Mouse (Mus musculus): ENCODE results near the gene Elk4.
A peak's percentile ranks its signal among the peaks of the same experiment; 100 is the strongest.

The Elk4 gene

DNA sequence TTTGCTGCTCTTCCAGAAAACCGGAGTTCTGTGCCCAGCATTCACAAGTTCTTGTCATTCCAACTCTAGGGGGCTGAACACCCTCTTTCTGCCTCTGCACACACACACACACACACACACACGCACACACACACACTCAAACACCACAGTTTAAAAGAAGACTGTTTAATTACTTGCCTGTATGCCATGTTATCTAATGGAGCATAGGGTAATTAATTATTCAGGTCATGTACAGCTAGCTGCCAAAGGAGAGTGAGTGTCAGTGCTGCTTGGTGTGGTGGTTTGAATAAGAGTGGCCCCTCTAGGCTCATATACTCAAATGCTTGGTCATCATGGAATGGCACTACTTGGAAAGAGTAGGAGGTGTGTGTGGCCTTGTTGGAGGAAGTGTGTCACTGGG is 23.6 kb upstream of the Elk4 start:
- no peak for DNase-seq (ENCODE audit: low read depth, low spot score)

DNA sequence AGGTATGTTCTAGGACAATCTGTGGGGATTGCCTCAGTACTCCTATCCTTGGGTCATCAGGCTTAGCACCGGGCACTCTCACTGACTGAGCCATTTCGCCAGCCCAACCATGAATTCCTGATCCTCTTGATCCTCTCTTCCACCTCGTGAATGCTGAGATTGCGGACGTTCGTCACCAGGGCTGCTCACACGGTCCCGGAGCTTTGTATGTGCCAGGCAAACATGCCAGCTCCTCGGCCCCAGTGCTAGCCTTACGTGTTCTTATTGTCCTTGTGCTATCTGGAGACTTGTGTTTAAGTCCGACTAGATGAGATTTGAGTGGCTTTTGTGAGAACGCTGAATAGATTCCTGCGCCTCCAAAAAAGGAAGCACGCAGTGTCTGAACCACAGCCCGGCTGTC is 20.0 kb upstream of the Elk4 start:
- no peak for DNase-seq (ENCODE audit: low read depth, low spot score)

DNA sequence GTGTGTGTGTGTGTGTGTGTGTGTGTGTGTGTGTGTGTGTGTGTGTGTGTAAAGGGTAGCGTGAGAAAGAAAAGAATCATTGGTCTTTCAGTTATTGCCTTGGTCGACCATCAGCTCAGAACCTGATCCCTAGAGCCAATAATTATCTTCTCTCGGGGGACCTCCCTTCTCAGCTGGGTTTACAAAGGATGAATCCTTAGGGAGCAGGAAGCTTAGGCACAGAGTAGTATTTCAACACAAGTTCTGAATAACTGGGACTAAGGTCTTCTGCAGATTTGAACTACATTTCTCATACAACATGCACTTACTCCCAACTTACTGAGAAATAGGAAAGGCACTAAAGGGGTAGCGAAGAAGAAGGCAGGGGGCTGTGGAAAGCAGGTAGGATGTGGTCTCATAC is 17.9 kb upstream of the Elk4 start:
- no peak for DNase-seq (ENCODE audit: low read depth, low spot score)

DNA sequence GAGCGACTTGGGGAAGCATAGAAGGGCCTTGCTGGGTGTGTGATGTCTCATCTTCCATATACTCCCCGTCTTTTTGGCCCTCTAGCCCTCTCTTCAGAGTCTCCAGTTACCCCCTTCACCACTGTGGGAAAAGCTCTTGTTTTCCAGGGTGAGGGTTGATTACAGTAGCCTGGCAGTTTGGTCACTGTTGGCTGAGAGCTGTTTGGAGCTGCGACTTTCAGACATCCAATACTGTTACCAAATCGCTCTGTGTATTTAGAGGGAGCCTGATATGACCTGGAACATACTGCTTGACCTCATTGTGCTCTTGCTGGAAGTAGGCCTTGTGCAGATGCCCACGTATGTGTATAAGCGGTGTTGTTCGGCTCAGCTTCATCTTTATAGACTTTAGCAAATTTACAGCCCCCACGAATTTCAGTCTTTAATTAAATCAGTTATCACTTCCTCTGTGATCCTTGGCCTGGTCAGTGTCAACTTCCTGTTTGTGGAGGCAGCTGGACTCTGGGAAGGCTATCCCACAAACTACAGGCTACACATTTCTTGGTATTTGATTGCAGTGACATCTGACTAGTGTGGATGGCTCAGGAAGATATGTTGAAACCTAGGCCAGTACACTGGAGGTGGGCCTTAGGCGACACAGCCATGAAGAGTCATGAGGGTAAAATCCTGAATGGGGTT is 17.2 kb upstream of the Elk4 start:
- no peak for DNase-seq (ENCODE audit: low read depth, low spot score)

DNA sequence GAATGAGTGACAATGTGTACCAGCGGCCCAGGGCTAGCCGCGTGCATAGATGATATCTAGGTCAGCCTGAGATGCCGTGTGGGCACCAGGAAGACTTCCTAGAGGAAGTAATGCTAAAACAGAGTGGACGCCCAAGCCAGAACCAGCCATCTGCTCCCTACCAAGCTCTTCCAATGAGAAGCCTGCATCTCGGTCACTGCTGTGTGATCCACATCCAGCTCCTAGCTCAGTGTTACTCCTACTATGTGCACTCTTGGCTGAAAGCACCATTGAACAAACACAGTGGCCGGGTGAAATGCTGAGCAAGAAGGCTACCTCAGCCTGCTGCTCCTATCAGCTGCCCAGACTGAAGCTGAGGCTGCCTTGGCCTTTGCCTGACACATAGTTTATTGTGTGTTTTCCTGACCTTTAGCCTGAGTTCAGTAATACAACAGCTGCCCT is 14.8 kb upstream of the Elk4 start:
- DNase-seq (ENCODE audit: low read depth, low spot score): no peak

DNA sequence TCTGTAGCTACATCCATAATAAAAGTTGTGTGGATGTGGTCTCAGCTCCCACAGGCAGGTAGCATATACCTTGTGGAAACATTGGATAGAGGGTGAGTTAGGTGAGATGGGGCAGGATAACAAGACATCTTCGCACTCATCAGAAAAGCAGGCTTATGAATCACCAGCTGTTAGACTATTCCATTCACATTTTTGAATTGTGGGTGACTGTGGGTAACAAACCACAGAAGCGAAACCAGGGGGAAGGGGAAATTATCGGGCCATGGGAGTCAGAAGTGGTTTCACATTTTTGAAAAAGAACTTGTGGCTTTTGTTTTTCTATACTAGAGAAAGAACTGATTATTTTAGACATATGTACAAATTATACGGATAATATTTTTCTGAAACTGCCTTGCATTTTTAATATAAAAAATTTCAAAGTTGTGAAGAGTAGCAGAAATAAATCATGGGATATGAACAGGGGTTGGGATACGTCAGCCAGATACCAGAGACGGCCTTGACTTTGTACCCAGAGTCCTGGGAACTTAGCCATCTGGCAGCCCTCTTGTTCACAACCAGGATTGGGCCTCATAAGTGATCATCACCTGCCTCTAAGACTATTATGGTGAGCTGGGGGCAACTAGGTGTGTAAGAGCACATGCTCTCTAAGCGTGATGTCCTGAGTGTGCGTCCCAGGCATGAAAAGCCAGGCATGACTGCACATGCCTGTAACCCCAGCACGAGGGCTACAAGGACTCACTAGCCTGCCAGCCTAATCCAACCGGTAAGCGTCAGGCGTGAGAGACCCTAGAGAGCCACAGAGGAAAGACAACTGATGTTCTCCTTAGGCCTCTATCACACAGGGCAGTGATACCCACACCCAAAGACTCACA is 14.0 kb upstream of the Elk4 start:
- DNase-seq (ENCODE audit: low read depth, low spot score): no peak

DNA sequence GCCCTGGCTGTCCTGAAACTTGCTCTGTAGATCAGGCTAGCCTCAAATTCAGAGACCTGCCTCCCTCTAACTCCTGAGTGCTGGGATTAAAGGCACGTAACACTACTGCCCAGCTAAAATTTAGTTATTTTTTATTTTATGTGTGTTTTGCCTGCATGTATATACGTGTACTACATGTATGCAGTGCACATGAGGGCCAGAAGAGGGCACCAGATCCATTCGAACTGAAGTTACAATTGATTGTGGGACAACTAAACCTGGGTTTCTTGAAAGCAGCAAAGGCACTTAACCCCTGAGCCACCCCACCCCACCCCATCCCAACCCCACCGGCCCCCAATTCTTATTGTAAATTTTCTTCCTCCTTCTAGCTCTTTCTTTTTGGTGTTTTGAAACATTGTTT is 12.3 kb upstream of the Elk4 start:
- DNase-seq (ENCODE audit: low read depth, low spot score): peak; percentile 77

DNA sequence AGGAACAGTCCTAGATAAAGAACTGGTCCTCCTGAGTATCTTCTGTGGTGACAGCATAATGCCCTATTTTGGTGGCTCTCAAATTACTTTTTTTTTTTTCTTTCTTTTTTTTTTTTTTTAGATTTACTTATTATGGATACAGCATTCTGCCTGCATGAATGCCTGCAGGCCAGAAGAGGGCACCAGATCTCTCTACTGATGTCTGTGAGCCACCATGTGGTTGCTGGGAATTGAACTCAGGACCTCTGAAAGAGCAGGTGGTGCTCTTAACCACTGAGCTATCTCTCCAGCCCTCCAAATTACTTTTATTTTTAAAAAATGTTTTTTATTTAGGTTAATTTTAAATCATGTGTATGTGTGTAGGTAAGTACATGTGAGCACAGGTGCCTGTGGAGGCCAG is 6.9 kb upstream of the Elk4 start:
- DNase-seq (ENCODE audit: low read depth, low spot score): peak; percentile 63

DNA sequence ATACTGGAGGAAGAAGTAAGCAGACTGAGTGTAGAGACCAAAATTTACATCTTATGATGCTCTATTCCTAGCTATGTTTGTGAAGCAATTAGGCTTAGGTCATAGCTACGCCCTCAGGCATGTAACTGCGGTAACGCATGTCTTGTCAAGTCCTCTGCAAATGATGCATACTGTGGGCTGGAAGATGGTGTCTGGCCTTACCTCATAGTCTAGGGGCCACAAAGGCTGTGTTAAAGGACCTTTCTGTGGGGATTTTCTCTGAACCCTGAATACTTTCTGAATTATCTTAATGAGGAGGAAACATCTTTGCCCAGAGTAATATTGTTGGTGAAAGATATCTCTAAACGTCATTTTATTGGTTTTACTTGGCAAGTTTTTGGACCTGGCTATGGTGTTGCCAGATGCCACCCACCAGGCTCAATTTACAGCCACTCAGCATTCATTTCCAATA is 5.5 kb upstream of the Elk4 start:
- DNase-seq (ENCODE audit: low read depth, low spot score): no peak

DNA sequence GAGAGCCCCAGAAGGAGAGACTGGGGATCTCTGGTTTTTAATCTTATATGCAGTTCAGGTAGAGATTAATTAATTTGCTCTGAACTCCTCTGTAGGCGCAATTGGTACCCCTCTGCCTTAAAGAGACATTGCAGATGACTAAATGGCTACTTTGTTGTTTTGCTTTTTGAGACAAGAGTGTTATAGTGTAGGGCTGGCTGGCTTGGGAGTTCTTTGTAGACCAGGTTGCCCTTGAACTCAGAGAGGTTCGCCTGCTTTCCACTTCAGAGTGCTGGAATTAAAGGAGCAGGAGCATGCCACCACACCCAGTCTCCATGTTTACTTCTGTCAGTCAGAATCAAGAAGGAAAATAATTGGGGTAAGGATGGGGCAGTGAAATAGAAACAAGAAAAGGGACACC is 4.3 kb upstream of the Elk4 start:
- no peak for DNase-seq (ENCODE audit: low read depth, low spot score)

DNA sequence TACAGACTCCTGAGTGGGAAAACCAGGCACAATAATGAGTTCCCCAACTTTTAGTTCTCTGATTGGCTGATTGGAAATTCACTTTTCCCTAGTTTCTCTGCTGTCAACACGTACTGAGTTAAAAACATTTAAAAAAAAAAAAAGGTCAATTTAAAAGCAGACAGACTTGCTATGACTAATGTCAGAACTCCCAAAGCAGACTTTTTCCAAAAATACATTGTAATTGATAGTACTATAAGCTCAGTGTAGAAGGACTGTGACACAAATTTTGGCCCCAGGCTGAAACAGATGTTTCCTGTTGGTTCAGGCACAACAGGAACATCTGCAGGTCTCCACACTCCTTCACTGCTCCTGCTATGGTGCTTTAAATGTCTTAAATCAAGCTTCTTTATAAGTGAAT is 3.6 kb upstream of the Elk4 start:
- DNase-seq (ENCODE audit: low read depth, low spot score): no peak

DNA sequence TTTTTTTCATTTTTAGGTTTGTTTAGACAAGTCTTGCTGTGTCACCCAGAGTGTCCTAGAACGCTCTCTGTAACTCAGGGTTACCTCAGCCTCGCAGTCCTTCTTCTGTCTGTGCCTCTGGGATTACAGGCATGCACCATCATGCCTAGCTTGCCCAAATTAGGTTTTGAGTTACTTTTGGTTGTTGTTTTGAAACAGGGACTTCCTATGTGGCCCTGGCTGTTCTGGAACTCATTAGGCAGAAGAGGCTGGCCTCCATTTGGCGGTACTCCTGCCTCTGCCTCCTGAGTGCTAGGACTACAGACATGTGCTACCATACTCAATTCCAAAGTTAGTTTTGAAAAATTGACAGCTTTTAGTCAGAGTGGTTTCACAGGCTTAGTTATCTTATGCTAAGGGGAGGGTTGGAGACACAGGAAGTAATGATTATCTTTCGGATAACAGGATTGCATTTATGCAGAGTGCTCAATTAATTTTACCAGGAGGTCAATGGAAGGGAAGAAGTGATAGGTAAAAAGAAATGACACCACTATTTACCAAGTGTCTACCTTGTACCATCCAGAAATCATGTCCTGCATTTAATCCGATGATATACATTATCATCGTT is 2.7 kb upstream of the Elk4 start:
- DNase-seq (ENCODE audit: low read depth, low spot score): no peak

DNA sequence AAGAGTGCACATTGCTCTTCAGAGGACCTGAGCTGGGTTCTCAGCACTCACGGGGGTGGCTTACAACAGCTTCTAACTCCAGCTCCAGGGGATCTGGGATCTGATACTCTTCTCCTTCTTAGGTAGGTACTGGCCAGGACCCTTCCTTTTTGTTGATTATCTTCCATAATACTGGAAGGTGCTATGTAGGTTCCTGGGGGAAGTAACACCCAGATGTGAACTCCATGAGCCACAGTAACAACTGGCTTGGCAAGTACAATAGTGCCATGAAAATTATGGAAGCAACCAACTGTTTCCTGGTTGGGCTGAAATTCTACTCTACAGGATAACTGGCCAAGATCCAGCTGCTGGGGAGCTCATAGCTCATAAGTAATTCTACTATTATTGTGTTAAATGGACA is 1.9 kb upstream of the Elk4 start:
- no peak for DNase-seq (ENCODE audit: low read depth, low spot score)

DNA sequence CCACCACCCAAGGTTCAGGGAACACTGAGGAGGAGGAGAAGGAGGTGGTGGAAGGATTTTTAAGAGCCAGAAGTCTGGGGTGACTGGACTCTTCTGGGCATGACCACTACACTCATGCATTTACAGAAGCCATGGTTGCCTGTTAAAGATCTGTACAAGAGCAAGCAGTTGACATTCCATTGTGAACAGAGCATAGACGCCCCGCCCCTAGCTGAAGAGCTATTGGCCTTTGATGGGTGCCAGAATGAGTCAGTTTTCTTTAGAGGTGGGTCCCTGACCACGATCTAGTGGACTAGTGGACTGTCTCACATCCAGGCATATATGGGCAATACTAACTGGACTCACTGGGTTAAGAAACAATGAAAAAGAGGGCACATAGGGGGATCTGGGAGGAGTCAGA is 1.4 kb upstream of the Elk4 start:
- DNase-seq (ENCODE audit: low read depth, low spot score): no peak

DNA sequence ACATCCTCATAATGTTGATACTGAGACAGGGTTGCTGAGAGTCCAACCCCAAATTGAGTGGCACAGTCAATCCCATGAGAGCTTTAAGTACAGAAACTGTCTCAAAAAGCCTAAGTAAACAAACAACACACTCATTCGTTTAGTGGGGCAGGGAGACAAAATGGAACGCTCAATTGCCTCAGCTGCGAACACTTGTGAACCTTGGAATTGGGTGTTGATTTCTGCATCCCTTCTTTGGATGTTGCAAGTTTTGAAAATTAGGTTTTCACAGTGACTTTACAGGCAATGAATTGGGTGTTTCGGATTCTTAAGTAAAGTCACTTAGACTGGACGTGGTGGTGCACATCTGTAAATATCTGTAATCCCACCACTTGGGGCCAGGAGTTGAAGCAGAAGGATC is 686 bp upstream of the Elk4 start:
- no peak for DNase-seq (ENCODE audit: low read depth, low spot score)

DNA sequence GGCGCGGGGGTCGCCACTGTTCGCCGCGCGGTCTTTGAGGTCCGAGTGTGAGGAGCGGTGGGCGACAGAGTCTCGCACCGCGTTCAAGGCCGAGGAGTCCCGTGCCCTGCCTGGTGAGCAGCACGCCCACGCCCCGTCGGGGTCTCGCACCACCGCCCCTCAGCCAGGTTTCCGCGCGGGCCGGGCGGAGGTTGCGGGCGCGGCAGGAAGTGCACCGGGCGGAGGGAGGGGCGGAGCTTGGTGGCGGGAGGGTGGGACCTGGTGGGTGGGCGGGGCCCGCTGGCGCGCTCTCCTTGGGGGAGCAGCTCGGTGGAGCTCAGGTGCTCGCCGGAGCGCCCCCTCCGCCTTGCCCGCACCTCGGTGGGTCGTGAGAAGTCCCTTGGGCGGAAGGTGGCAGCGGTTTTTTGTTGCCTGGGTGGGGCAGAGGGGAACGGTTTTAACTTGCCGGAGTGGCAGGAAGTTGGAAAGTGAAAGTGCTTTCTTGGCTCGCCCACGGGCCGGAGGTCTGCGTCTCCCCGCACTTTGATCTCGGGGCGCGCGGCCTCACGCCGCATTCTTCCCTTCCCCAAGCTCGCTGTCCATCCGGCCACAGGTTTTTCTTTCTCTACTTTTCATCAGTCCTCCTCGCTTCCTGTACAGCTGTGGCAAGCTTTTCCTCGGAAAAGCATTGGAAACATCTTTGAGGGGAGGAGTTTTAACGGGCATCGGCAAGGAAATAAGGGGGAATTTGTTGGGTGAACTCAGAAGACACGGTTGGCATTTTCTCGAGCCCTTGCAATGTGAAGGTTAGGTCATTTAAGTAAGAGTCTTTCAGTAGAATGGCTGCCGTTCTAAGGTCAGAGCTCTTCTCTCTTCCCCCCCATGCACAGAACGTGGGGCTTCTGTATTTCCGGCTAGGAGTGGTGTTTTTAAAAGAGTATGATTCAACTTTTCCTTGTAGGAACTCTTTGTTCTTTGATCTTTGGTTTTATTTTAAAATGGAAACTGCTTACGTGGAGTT is 721 bp downstream of the Elk4 start:
- peak; percentile 92 for DNase-seq (ENCODE audit: low read depth, low spot score)

DNA sequence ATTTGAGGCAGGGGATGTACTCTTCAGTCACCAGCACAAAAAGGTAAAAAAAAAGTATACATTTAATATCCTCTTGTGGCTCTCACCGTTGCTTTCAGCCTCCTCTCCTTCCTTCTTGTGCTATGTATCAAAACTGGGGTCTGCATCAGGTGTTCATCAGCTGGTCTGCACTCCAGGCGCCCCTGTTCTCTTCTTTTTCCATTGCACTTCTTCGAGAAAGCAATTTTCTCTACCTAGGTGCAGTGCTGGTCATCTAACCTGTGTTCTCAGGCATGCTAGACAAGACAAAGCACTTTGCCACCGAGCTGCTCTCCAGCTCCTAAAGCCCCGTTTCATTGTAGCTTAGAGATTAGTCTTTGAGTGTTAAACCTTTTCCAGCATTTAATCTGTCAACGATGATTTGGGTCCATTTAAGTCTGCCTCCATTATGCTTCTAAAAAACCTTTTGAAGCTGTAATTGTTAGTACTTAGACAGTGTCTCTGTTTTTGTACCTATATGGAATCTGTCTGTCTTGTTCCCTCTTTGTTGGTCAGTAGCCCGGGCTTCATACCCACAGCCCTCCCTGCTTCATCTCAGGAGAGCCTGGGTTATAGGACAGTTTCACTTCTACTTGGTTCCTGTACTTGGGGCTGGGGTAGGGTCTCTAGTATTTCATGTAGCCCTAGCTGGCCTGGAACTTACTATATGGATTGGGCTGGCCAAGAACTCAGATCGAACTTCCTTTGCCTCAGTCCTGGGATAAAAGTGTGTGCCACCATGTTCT is 1.7 kb downstream of the Elk4 start:
- DNase-seq (ENCODE audit: low read depth, low spot score): no peak

DNA sequence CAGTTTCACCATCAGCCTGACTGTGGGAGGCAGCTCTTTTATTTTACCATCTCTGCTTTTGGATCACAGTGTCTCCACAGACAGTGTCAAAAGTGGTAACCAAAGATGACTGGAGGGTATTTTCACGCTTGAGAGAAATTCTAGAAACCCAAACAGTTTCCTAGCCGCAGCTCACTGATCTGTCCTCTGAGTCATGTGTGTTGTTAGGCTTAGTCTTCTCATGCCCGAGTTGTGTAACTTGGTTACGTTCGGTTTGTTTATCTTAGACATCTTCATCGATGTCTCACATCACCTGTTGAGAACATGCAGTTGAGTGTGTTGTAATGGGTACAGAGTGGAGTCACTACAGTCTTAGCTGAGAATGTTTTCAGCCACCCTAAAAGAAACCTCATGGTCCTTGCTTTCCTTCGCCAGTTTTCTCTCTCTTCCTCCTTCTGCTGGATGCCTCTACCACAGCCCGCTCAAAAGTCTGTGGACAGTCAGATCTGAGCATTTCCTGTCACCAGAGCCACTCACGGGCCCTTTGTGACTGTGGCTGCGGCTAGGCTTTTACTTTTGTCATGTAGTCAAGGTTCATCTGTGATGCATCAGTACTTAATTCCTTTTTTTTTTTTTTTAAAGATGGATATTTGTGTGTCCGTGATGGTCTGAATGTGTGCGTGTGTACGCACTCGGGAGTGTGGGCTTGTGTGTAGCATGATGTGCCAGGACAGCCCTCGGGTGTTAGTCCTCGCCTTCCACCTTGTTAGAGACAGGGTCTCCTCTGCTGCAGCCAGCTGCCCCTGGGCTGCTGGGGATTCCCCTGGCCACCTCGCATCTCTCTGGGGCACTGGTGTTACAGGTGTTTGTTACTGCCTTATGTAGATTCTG is 3.5 kb downstream of the Elk4 start:
- DNase-seq (ENCODE audit: low read depth, low spot score): no peak

DNA sequence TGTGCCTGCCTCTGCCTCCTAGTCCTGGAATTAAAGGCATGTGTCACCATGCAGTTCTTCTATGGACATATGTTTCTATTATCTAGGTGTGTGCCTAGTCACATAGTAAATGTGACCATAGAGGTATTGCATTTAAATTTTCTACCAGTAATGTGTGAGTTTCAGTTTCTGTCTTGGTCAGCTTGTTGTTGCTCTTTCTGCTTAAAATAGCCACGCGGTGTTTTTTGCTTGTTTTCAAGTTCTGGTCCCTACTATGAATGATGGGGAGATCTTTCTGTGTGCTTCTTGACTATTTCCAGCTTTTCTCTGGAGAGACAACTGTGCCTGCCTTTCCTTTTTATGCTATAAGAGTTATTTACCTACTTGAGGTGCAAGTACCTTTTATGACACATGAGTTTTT is 4.4 kb downstream of the Elk4 start:
- DNase-seq (ENCODE audit: low read depth, low spot score): no peak

DNA sequence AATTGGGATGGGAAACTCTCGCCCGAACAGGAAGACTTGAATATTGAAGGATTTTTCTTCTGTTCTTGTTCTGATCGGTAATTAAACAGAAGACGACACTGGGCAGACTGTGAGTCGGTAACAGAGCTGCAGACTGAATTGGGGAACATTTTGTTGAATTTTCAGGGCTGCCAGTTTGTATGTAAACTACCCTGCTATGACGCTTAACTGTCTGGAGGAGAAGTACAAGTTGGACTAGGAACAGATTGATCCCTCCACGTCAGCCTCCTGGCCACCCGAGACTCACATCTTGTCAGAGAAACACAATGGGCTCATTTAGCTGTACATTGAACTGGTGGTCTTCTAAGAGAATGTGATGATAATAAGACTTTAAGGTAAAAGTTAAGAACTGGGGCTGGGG is 5.5 kb downstream of the Elk4 start:
- DNase-seq (ENCODE audit: low read depth, low spot score): no peak

All from ES-CJ7 (cell line).